Mouse (Mus musculus): ENCODE results near the gene Gba2.
A peak's percentile ranks its signal among the peaks of the same experiment; 100 is the strongest.

Gba2 gene

GRCm38 (mm10) chr4:43581381-43581780, 2.7 kb upstream of the Gba2 start:
- no peak for DNase-seq (ENCODE audit: low read depth, low spot score)

GRCm38 (mm10) chr4:43580721-43581120, 2.0 kb upstream of the Gba2 start:
- no peak for DNase-seq (ENCODE audit: low read depth, low spot score)

- DNase-seq (ENCODE audit: low read depth, low spot score): no peak
These were observed 1.1 kb upstream of the Gba2 start for GRCm38 (mm10) chr4:43579731-43580130.

GRCm38 (mm10) chr4:43579256-43579655, 583 bp upstream of the Gba2 start:
- DNase-seq (ENCODE audit: low read depth, low spot score): no peak

- no peak for DNase-seq (ENCODE audit: low read depth, low spot score)
These were observed 1.3 kb downstream of the Gba2 start for GRCm38 (mm10) chr4:43577237-43577881.

- peak; percentile 72 for DNase-seq (ENCODE audit: low read depth, low spot score)
These were observed 3.3 kb downstream of the Gba2 start for GRCm38 (mm10) chr4:43575356-43575755.

- DNase-seq (ENCODE audit: low read depth, low spot score): no peak
These were observed 5.1 kb downstream of the Gba2 start for GRCm38 (mm10) chr4:43573561-43573960.

GRCm38 (mm10) chr4:43571395-43572045, 7.2 kb downstream of the Gba2 start:
- no peak for DNase-seq (ENCODE audit: low read depth, low spot score)

GRCm38 (mm10) chr4:43567140-43567539, 11.5 kb downstream of the Gba2 start:
- no peak for DNase-seq (ENCODE audit: low read depth, low spot score)

- peak; percentile 82 for DNase-seq (ENCODE audit: low read depth, low spot score)
These were observed 14.4 kb downstream of the Gba2 start for GRCm38 (mm10) chr4:43564231-43564630.

- DNase-seq (ENCODE audit: low read depth, low spot score): no peak
These were observed 15.1 kb downstream of the Gba2 start for GRCm38 (mm10) chr4:43563601-43563875.

- peak; percentile 33 for DNase-seq (ENCODE audit: low read depth, low spot score)
These were observed 15.7 kb downstream of the Gba2 start for GRCm38 (mm10) chr4:43562769-43563600.

GRCm38 (mm10) chr4:43561997-43562768, 16.5 kb downstream of the Gba2 start, which contains the start of the genes Creb3 and Tln1:
Gene Creb3, plus strand, starts transcription at chr4:43562332.
Gene Tln1, minus strand, starts transcription at chr4:43562691.
- DNase-seq (ENCODE audit: low read depth, low spot score): peak; percentile 99

GRCm38 (mm10) chr4:43561436-43561996, 17.2 kb downstream of the Gba2 start:
- no peak for DNase-seq (ENCODE audit: low read depth, low spot score)

GRCm38 (mm10) chr4:43560976-43561375, 17.7 kb downstream of the Gba2 start:
- no peak for DNase-seq (ENCODE audit: low read depth, low spot score)

- no peak for DNase-seq (ENCODE audit: low read depth, low spot score)
These were observed 18.4 kb downstream of the Gba2 start for GRCm38 (mm10) chr4:43560243-43560611.

- no peak for DNase-seq (ENCODE audit: low read depth, low spot score)
These were observed 19.0 kb downstream of the Gba2 start for GRCm38 (mm10) chr4:43559519-43560242.

- DNase-seq (ENCODE audit: low read depth, low spot score): no peak
These were observed 19.9 kb downstream of the Gba2 start for GRCm38 (mm10) chr4:43558631-43559356.

GRCm38 (mm10) chr4:43558028-43558630, 20.5 kb downstream of the Gba2 start:
- peak; percentile 97 for DNase-seq (ENCODE audit: low read depth, low spot score)

GRCm38 (mm10) chr4:43555926-43556325, 22.7 kb downstream of the Gba2 start:
- DNase-seq (ENCODE audit: low read depth, low spot score): no peak
